Mouse (Mus musculus): ENCODE measurements at regions not wholly inside any gene's neighbourhood (a gene's known extent, or its start where the extent isn't known, plus 50 kb on each side); places are given as distances from the start of the nearest gene placed in this dataset.

DNA sequence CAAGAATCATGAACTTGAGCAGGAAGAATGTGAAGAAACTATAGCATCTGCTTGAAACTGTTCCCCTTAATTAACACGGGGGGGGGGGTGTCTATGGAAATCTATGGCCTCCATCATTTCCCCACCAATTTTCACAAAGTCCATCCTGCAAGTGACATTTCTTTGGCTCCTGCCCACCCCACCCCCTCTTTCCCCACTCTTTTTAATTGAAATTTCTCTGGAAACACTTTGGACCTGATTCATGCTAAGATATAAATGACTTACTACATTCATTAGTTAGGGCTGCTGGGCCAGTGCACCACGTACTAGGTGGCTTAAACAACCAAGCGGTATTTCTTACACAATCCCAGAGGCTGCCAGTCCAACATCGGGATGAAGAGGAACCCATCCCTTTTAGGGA, 169.4 kb downstream of the Sox9 start:
- Histone ChIP-seq H3K9me3 (ENCODE audit: control insufficient read depth, low read length) (no peaks in the 10 kb centered on the region), H3K4me3 (replicated peaks; ENCODE audit: low read depth, low read length) (no peak overlapping the region), H3K27ac (replicated peaks; ENCODE audit: low read depth, low read length) (no peak overlapping the region), H3K4me2 (ENCODE audit: low read length) (no peak overlapping the region), H3K36me3 (ENCODE audit: control insufficient read depth, insufficient read depth, low read length) (no peaks in the 10 kb centered on the region), H3K4me1 (ENCODE audit: control insufficient read depth, insufficient read depth, low read length) (peaks cover 6% of the 10 kb centered on the region; the same call in 1 of the 2 replicates), H3K27me3 (ENCODE audit: control insufficient read depth, insufficient read depth, low read length) (no peaks in the 10 kb centered on the region), H3K9ac (replicated peaks; ENCODE audit: low read length) (no peak overlapping the region)
- DNase-seq (no peak), ATAC-seq (ENCODE audit: low FRiP score, low TSS enrichment) (no peak)
- 75% methylated on average over 4 of the region's 4 CpGs for WGBS

DNA sequence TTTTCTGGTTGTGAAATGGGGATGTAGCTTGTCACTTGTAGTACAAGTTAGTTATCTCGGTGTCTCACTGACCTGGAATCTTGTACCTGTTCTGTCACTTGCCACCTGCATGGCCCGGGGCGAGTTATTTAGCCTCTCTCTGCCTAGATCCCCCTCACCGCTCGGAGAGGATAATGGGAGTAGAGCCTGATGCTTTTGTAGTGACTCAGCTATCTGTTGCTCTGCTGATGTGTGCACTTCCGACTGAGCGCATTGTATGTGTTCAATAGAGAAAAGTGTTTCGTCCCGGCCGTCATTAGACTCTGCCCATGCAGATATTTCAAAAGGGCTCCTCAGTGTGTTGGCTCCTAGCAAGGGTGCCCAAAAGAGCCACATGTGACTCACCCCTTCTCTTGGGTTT, 170.3 kb downstream of the Sox9 start:
- 67% methylated on average over 10 of the region's 10 CpGs for WGBS
- no peak overlapping the region for H3K4me3 ChIP-seq (replicated peaks; ENCODE audit: low read depth, low read length)

DNA sequence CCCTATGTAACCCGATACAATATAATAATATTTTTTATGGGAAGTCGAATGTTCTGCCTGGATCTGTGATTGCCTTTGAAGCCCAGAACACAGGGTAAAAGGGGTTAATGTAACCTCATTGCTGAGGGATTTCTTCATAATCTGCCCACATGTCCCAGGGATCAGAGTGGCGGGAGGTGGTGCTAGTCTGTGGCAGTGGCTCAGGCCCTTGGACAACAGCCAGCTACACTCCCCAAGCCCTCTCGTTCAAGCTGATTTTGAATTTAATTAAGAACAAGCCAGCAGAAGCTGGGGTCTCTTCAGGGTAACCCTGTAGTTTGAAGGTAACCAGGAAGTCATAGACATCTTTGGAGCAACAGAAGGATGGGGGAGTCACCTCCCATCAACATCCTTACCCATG, 171.5 kb downstream of the Sox9 start:
- Histone ChIP-seq H3K27me3 (ENCODE audit: control insufficient read depth, insufficient read depth, low read length) (no peaks in the 10 kb centered on the region), H3K4me3 (replicated peaks; ENCODE audit: low read depth, low read length) (no peak overlapping the region), H3K4me2 (ENCODE audit: low read length) (no peak overlapping the region), H3K27ac (replicated peaks; ENCODE audit: low read depth, low read length) (no peak overlapping the region), H3K4me1 (ENCODE audit: control insufficient read depth, insufficient read depth, low read length) (peaks cover 6% of the 10 kb centered on the region; the same call in 1 of the 2 replicates), H3K9ac (replicated peaks; ENCODE audit: low read length) (no peak overlapping the region), H3K9me3 (ENCODE audit: control insufficient read depth, low read length) (no peaks in the 10 kb centered on the region), H3K36me3 (ENCODE audit: control insufficient read depth, insufficient read depth, low read length) (no peaks in the 10 kb centered on the region)
- WGBS = 50% methylated on average over 4 of the region's 4 CpGs
- DNase-seq (peak; percentile 59), ATAC-seq (ENCODE audit: low FRiP score, low TSS enrichment) (no peak; the same call in 1 of the 2 replicates)

More for the DNA sequence above, 170.3 kb downstream of the Sox9 start:
- H3K4me2 ChIP-seq (ENCODE audit: low read length) = no peak overlapping the region
- peaks cover 6% of the 10 kb centered on the region; the same call in 1 of the 2 replicates for H3K4me1 ChIP-seq (ENCODE audit: control insufficient read depth, insufficient read depth, low read length)
- DNase-seq (no peak), ATAC-seq (ENCODE audit: low FRiP score, low TSS enrichment) (no peak)
- no peak overlapping the region for H3K9ac ChIP-seq (replicated peaks; ENCODE audit: low read length)
- no peaks in the 10 kb centered on the region for H3K9me3 ChIP-seq (ENCODE audit: control insufficient read depth, low read length)
- H3K27me3 ChIP-seq (ENCODE audit: control insufficient read depth, insufficient read depth, low read length) = no peaks in the 10 kb centered on the region
- no peak overlapping the region for H3K27ac ChIP-seq (replicated peaks; ENCODE audit: low read depth, low read length)
- H3K36me3 ChIP-seq (ENCODE audit: control insufficient read depth, insufficient read depth, low read length) = no peaks in the 10 kb centered on the region

DNA sequence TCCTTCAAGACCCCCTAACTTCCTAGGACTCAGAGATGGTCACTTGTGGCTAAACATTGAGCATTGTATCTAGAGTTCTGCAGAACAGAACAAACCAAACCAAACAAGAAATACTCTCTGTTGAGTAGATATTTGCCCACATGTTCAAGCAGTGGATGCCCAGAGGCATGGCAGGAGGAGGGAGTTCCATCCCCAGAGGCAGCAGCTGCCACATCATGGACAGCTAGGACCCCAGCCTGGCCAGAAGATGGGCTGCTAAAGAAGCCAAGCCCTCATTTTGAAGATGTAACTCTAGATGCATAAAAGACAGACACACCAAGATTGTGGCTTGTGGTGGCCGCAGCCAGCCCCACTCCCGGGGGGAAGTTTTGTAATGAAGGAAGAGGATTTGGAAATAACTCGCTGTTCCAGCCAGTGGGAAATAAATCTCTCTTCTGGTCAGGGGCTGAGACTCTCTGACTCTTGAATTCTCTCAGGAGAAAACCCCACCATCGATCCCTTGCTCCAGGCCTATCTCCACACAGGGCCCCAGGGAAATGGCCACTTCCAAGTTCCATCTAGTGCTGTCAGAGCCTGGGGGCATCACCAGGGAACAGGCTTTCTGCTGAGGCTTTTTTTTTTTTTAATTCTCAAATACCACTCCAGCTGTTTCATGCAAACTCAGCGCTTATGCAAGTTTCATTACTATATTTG, 174.9 kb downstream of the Sox9 start:
- H3K4me1 ChIP-seq (ENCODE audit: control insufficient read depth, insufficient read depth, low read length) = peaks cover 13% of the 10 kb centered on the region; the same call in 1 of the 2 replicates
- DNase-seq = no peak
- WGBS = 68% methylated on average over 5 of the region's 5 CpGs
- no peak overlapping the region for H3K9ac ChIP-seq (replicated peaks; ENCODE audit: low read length)
- H3K36me3 ChIP-seq (ENCODE audit: control insufficient read depth, insufficient read depth, low read length) = no peaks in the 10 kb centered on the region
- H3K9me3 ChIP-seq (ENCODE audit: control insufficient read depth, low read length) = no peaks in the 10 kb centered on the region
- no peak overlapping the region for H3K4me2 ChIP-seq (ENCODE audit: low read length)
- H3K4me3 ChIP-seq (replicated peaks; ENCODE audit: low read depth, low read length) = no peak overlapping the region
- ATAC-seq (ENCODE audit: low FRiP score, low TSS enrichment) = no peak
- H3K27me3 ChIP-seq (ENCODE audit: control insufficient read depth, insufficient read depth, low read length) = no peaks in the 10 kb centered on the region
- no peak overlapping the region for H3K27ac ChIP-seq (replicated peaks; ENCODE audit: low read depth, low read length)

DNA sequence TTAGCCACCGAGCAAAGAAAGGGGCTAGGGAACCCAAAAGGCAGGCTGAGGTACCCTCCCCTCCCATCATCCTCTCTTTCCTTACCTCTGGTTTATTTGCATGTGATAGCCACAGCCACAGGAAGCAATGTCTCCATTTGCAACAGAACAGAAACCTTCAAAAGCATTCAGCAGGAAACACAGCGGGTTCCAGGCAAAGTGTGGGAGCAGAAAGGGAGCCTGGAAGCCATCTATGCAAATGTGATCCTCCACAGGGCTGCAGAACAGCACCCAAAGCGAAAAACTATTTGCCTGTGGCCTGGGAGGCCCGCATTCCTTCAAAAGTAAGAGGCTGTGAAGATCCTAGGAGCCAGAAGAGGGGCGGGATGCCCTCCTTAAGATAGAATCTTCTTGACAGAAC, 177.6 kb downstream of the Sox9 start:
- H3K36me3 ChIP-seq (ENCODE audit: control insufficient read depth, insufficient read depth, low read length) = no peaks in the 10 kb centered on the region
- H3K4me2 ChIP-seq (ENCODE audit: low read length) = no peak overlapping the region
- WGBS = 7% methylated on average over 5 of the region's 5 CpGs
- no peak overlapping the region for H3K27ac ChIP-seq (replicated peaks; ENCODE audit: low read depth, low read length)
- no peak for ATAC-seq (ENCODE audit: low FRiP score, low TSS enrichment)
- no peaks in the 10 kb centered on the region for H3K27me3 ChIP-seq (ENCODE audit: control insufficient read depth, insufficient read depth, low read length)
- H3K9ac ChIP-seq (replicated peaks; ENCODE audit: low read length) = no peak overlapping the region
- H3K4me3 ChIP-seq (replicated peaks; ENCODE audit: low read depth, low read length) = no peak overlapping the region
- H3K4me1 ChIP-seq (ENCODE audit: control insufficient read depth, insufficient read depth, low read length) = 0 out of 2 replicates have a peak, but pooled peaks cover 7% of the 10 kb centered on the region
- DNase-seq = no peak
- H3K9me3 ChIP-seq (ENCODE audit: control insufficient read depth, low read length) = no peaks in the 10 kb centered on the region

DNA sequence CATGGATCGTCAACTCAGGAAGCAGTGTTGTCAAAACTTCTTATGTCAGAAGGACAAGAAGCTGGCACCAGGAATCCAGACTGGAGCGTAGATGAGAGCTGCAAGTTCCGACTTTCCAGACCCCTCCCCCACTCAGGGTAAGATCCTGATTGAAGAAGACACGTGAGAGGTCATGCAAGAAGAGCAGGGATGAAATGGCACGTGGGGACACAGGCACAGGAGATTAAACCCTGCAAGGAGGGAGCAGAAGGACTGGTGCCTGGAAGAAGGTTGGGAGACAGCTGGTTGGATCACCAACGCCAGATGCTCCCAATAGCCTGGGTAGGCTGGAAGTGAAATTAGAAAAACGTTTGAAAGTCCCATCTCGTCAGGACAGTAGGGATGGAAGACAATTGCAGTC, 191.3 kb downstream of the Sox9 start:
- ATAC-seq (ENCODE audit: low FRiP score, low TSS enrichment) (no peak), DNase-seq (no peak)
- Histone ChIP-seq H3K9me3 (ENCODE audit: control insufficient read depth, low read length) (no peaks in the 10 kb centered on the region), H3K36me3 (ENCODE audit: control insufficient read depth, insufficient read depth, low read length) (no peaks in the 10 kb centered on the region), H3K9ac (replicated peaks; ENCODE audit: low read length) (no peak overlapping the region), H3K4me1 (ENCODE audit: control insufficient read depth, insufficient read depth, low read length) (peaks cover 18% of the 10 kb centered on the region), H3K4me3 (replicated peaks; ENCODE audit: low read depth, low read length) (no peak overlapping the region), H3K27me3 (ENCODE audit: control insufficient read depth, insufficient read depth, low read length) (no peaks in the 10 kb centered on the region), H3K4me2 (ENCODE audit: low read length) (no peak overlapping the region), H3K27ac (replicated peaks; ENCODE audit: low read depth, low read length) (no peak overlapping the region)
- 54% methylated on average over 8 of the region's 8 CpGs for WGBS

DNA sequence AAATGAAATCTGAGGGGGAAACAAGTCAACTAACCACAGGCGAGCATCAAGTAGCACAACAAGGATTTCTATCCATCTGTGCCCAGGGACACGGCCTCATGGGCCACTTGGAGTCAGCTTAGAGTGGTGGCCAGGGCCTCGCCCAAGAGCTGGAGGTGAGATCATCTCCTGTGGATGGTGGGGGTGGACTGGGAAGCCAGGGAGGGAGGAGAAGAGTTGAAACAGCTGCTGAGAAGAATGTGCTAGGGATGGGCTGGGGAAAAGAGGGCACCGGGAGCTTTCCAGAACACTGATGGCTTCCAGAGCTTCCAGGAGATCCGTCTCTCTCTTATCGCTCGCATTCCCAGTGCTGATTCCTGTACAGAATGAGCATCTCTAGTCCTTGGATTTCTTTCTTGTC, 192.9 kb downstream of the Sox9 start:
- Histone ChIP-seq H3K9ac (replicated peaks; ENCODE audit: low read length) (no peak overlapping the region), H3K27me3 (ENCODE audit: control insufficient read depth, insufficient read depth, low read length) (no peaks in the 10 kb centered on the region), H3K4me1 (ENCODE audit: control insufficient read depth, insufficient read depth, low read length) (peaks cover 23% of the 10 kb centered on the region), H3K9me3 (ENCODE audit: control insufficient read depth, low read length) (no peaks in the 10 kb centered on the region), H3K36me3 (ENCODE audit: control insufficient read depth, insufficient read depth, low read length) (no peaks in the 10 kb centered on the region), H3K27ac (replicated peaks; ENCODE audit: low read depth, low read length) (no peak overlapping the region), H3K4me2 (ENCODE audit: low read length) (no peak overlapping the region), H3K4me3 (replicated peaks; ENCODE audit: low read depth, low read length) (no peak overlapping the region)
- ATAC-seq (ENCODE audit: low FRiP score, low TSS enrichment) (no peak), DNase-seq (no peak)
- 97% methylated on average over 7 of the region's 7 CpGs for WGBS

DNA sequence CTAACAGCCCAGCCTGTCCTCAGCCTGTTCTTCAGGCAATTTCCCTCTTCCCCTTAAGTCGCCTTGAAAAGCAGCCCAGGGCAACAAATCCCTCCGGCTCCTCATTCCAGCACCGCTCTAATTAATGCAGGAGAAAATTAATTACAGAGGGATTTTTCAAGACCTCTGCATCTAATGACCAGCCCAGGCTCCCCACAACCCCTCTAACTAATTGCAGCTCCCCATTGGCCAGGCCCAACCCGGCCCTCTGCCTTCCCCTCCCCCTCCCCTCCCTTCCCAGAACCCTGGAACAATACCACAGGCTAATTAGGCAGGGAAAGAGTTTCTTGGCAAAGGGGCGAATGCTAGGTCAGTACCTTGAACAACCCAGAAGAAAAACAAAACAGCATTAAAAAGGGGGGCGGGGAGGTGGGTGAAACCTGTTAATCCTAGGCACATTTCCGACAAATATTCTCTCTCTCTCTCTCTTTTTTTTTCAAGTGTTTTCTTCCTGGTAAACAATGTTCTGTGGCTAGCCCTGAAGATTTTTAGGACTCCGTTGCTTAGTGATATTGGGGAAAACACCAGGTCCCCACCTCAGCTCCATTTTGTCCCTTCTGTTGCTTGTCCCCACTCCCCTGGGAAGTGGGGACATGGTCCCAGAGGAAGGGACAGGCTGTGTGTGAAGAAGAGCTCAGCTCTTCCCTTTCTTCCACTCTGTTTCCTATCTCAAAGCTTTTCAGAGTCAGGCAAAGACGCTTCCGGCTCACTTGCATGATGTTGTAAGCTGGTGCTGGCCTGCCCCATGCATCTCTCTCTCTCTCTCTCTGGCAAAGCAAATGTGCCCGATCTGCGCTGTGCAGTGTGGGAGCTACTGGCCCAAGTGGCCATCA, 195.1 kb downstream of the Sox9 start:
- ATAC-seq (ENCODE audit: low FRiP score, low TSS enrichment) (peak; percentile 82), DNase-seq (peak; percentile 78)
- Histone ChIP-seq H3K4me1 (ENCODE audit: control insufficient read depth, insufficient read depth, low read length) (peaks cover 26% of the 10 kb centered on the region), H3K36me3 (ENCODE audit: control insufficient read depth, insufficient read depth, low read length) (no peaks in the 10 kb centered on the region), H3K4me2 (ENCODE audit: low read length) (no peak overlapping the region), H3K27me3 (ENCODE audit: control insufficient read depth, insufficient read depth, low read length) (no peaks in the 10 kb centered on the region), H3K9ac (replicated peaks; ENCODE audit: low read length) (no peak overlapping the region), H3K9me3 (ENCODE audit: control insufficient read depth, low read length) (no peaks in the 10 kb centered on the region), H3K27ac (replicated peaks; ENCODE audit: low read depth, low read length) (peak overlapping the region; percentile 26; the same call in 1 of the 2 replicates), H3K4me3 (replicated peaks; ENCODE audit: low read depth, low read length) (no peak overlapping the region)
- 7% methylated on average over 12 of the region's 12 CpGs for WGBS
